Mouse (Mus musculus): ENCODE measurements at regions not wholly inside any gene's neighbourhood (a gene's known extent, or its start where the extent isn't known, plus 50 kb on each side); places are given as distances from the start of the nearest gene placed in this dataset.
A peak's percentile ranks its signal among the peaks of the same experiment; 100 is the strongest.

- no peak for DNase-seq (ENCODE audit: low spot score in 2 of 2)
Measured at GRCm38 (mm10) chr1:105206216-105206615, 150.3 kb downstream of the Rnf152 start.

GRCm38 (mm10) chr1:105199305-105199704 lies 157.2 kb downstream of the Rnf152 start:
- no peak for DNase-seq (ENCODE audit: low spot score in 2 of 2)

GRCm38 (mm10) chr1:105191126-105191525 lies 165.4 kb downstream of the Rnf152 start:
- no peak for DNase-seq (ENCODE audit: low spot score in 2 of 2)

- DNase-seq (ENCODE audit: low spot score in 2 of 2): no peak
Measured at GRCm38 (mm10) chr1:105188920-105189266, 167.6 kb downstream of the Rnf152 start.

- DNase-seq (ENCODE audit: low spot score in 2 of 2): no peak
Measured at GRCm38 (mm10) chr1:105188210-105188919, 168.1 kb downstream of the Rnf152 start.

GRCm38 (mm10) chr1:105184470-105184869 lies 172.0 kb downstream of the Rnf152 start:
- DNase-seq (ENCODE audit: low spot score in 2 of 2): no peak

- DNase-seq (ENCODE audit: low spot score in 2 of 2): peak in 1 of 2 experiments; percentile 27
Measured at GRCm38 (mm10) chr1:105179371-105179823, 177.1 kb downstream of the Rnf152 start.

- no peak for DNase-seq (ENCODE audit: low spot score in 2 of 2)
Measured at GRCm38 (mm10) chr1:105178773-105179172, 177.7 kb downstream of the Rnf152 start.

GRCm38 (mm10) chr1:105177938-105178337 lies 178.6 kb downstream of the Rnf152 start:
- DNase-seq (ENCODE audit: low spot score in 2 of 2): no peak

- no peak for DNase-seq (ENCODE audit: low spot score in 2 of 2)
Measured at GRCm38 (mm10) chr1:105177015-105177762, 179.3 kb downstream of the Rnf152 start.

- DNase-seq (ENCODE audit: low spot score in 2 of 2): no peak
Measured at GRCm38 (mm10) chr1:105170979-105171378, 185.5 kb downstream of the Rnf152 start.

- no peak for DNase-seq (ENCODE audit: low spot score in 2 of 2)
Measured at GRCm38 (mm10) chr1:105170114-105170506, 186.4 kb downstream of the Rnf152 start.

GRCm38 (mm10) chr1:105169455-105170113 lies 186.9 kb downstream of the Rnf152 start:
- DNase-seq (ENCODE audit: low spot score in 2 of 2): no peak

- no peak for DNase-seq (ENCODE audit: low spot score in 2 of 2)
Measured at GRCm38 (mm10) chr1:105168808-105169207, 187.7 kb downstream of the Rnf152 start.

GRCm38 (mm10) chr1:105157459-105158124 lies 198.9 kb downstream of the Rnf152 start:
- DNase-seq (ENCODE audit: low spot score in 2 of 2): no peak

- DNase-seq (ENCODE audit: low spot score in 2 of 2): no peak
Measured at GRCm38 (mm10) chr1:105152175-105152828, 204.2 kb downstream of the Rnf152 start.

- DNase-seq (ENCODE audit: low spot score in 2 of 2): no peak
Measured at GRCm38 (mm10) chr1:105151466-105151846, 205.1 kb downstream of the Rnf152 start.

- DNase-seq (ENCODE audit: low spot score in 2 of 2): no peak
Measured at GRCm38 (mm10) chr1:105150624-105151465, 205.7 kb downstream of the Rnf152 start.

- DNase-seq (ENCODE audit: low spot score in 2 of 2): no peak
Measured at GRCm38 (mm10) chr1:105148792-105149191, 207.7 kb downstream of the Rnf152 start.

GRCm38 (mm10) chr1:105148048-105148447 lies 208.5 kb downstream of the Rnf152 start:
- no peak for DNase-seq (ENCODE audit: low spot score in 2 of 2)
